Mouse (Mus musculus) layer of hippocampus, adult 9-10 months (tissue): Measurements from ENCODE around the gene Acyp1.
A peak's percentile ranks its signal among the peaks of the same experiment; 100 is the strongest.

Source experiments
- DNase-seq: peaks from one replicate; pipeline ENCODE4 v3.0.0; 2022; ENCODE audit warnings: low spot score

Gene Acyp1

GRCm38 (mm10) chr12:85287809-85288485 lies at the start of gene Acyp1:
TSS of gene Acyp1 (minus strand) at chr12:85288438.
- no peak for DNase-seq

DNA sequence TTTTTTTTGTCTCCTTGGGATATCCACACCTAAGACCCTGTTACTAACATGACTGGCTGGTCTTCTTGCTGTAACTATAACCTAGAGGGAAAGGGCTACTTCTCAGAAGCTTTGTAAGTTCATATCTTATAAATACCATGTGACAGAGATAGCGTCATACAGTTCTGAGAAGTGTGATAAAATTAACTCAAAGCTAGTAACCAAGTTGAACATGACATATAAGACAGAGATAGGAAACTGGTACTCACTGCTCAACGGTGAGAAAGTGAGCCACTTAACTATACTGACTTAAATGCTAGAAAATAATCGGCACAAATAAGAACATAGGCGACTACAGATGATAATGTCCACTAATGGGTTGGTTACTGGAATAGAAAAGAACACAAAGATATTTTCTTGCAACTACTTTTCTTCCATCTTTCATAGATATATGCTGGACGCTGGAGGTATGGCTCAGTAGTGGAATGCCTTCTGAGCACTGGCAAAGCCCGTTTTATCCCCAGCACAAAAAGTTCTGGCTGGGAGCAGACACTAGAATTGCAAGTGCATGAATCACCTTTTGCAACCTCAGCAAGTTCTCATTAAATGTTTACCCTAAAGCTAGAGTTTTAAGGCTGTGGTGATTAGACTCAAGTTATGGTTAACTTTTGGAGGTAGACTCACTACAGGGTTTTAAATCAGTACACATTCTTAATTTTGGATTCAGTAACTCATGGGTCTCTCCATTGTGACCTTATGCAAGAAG lies 49.5 kb upstream of the Acyp1 start:
- no peak for DNase-seq

GRCm38 (mm10) chr12:85330153-85330552 lies 41.9 kb upstream of the Acyp1 start:
- DNase-seq, result no peak

GRCm38 (mm10) chr12:85308651-85309050 lies 20.4 kb upstream of the Acyp1 start:
- no peak for DNase-seq

GRCm38 (mm10) chr12:85305247-85305892 lies 17.1 kb upstream of the Acyp1 start:
- DNase-seq, result peak; percentile 91

DNA sequence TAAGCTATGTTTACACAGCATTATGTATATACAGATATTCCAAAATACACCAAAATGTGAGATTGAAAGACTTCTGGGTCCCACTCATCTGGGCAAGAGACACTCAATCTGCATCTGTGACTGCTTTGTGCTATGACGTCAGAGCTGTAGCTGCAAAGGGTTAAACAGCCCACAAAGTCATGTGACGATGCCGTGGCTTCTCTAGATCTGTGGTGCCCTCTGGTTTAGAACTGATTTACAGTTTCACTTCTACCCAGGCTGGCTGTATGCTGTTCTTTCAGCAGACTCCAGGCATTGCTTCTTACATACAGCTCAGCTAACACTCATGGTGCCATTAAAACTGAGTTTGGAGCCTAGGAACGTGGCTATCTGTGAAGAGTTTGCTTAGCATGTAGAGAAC lies 16.5 kb upstream of the Acyp1 start:
- DNase-seq, result no peak

DNA sequence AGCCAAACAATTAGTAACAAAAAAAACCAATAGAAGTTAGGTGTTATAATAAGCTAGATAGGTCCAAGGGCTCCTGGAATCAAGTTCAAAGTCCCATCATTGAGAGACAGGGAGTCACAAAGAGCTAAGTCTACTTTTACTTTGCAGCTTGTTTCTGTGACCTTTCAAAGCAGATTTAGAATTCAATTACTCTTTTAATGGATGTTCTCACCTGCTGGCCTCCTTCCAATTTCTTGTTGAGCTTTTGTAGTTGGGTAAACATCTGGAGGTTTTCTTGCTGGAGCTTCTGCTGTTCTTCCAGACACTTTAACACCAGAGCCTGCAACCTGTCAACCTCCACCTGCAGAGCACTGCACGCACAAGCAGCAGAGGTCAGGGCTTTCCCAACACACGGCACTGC lies 15.0 kb upstream of the Acyp1 start:
- no peak for DNase-seq

- DNase-seq, result no peak
Observed at GRCm38 (mm10) chr12:85298835-85299180, 10.6 kb upstream of the Acyp1 start.

- no peak for DNase-seq
Observed at GRCm38 (mm10) chr12:85298127-85298834, 10.0 kb upstream of the Acyp1 start.

GRCm38 (mm10) chr12:85297345-85297997 lies 9.2 kb upstream of the Acyp1 start:
- no peak for DNase-seq

DNA sequence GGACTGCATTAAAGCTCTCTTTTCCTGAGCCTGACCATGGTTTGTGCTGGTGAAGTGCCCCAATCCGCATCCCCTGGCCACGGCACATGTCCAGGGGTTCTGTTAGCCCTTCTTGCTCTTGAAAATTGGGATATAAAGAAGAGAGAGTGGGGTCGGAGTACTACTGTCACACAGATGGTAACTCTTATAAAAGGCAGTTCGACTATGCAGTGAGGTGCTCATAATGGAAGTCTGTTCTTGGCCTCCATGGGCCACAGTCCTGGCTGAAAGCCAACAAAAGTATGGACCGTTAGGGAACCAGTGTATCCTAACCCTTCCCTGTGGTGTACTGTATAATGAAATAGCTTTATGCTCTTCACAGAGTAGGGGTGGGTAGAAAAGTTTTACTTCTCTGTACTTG lies 8.7 kb upstream of the Acyp1 start:
- DNase-seq, result no peak

DNA sequence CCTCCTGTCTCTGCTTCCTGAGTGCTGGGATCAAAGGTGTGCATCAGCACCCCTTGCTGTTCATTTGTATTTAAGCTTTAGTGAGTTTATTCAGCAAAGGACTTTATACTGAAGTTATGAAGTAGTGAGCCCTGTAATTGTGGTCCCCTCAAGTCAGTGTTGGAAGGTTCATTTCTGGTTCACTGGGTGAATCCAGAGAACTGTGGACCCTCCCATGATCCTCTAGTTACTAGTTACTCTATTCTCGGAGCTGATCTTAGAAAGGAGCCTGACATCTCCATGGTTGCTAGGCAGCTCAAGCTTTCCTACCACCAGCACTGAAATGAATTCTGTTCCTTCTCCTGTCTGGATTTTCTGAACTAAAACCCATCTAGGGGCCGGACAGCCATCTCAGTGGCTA lies 7.3 kb upstream of the Acyp1 start:
- no peak for DNase-seq

- no peak for DNase-seq
Observed at GRCm38 (mm10) chr12:85292906-85293305, 4.7 kb upstream of the Acyp1 start.

- DNase-seq, result no peak
Observed at GRCm38 (mm10) chr12:85292288-85292687, 4.0 kb upstream of the Acyp1 start.

- DNase-seq, result no peak
Observed at GRCm38 (mm10) chr12:85291541-85291940, 3.3 kb upstream of the Acyp1 start.

DNA sequence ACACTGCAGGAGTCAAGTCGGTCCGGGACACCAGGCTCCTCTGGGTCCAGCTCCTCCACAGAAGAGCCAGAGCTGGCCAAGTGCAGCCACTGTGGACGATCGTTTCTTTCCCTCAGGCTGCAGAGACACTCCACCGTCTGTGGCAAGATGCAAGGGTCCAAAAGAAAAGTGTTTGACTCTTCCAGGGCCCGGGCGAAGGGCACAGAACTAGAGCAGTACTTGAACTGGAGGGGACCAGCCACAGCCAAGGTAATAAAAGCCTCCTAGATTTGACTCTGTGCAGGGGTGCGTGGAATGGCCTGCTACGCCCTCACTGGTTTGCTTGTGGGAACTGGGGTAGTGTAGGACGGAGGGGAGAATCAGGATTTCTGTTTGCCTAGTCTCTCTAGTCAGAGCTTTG lies 2.4 kb upstream of the Acyp1 start:
- no peak for DNase-seq

DNA sequence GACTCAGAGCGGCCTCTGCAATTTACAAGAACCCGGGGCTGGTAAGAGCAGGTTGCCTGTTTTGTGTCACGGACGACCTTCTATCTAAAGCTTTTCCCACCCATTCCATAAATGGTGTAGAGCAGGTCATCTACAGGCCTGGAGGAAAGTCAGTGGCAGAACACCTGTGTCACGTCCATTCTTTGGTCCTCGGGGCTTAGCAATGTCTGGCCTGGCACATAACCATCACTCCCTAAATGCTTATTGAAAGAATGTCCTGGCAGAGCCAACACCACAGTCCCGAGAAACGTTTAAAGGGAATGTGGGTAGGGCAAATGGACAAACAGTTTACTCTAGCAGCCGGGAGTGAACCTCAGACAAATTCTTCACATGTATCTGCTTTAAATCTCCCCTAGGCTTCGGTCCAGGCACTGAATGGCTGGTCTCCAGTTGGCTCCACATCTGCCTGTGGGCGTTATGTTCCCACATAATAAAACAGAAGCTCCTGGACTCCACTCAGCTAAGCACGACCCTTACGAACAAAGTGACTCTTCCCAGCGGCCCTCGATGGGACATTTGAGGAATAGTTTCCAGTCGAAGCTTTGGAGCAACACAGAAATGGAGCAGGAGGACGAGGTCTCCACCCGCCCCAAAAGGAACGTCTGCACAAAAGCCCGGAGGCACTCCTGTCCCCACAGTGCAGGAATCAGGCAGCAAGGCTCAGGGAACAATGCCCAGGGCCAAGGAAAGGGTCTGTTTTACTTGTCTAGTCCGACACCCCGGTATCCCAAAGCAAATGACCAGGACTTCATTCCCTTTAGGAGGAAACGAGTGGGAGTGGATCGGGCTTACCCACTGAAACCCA lies 1.1 kb upstream of the Acyp1 start:
- DNase-seq, result no peak

DNA sequence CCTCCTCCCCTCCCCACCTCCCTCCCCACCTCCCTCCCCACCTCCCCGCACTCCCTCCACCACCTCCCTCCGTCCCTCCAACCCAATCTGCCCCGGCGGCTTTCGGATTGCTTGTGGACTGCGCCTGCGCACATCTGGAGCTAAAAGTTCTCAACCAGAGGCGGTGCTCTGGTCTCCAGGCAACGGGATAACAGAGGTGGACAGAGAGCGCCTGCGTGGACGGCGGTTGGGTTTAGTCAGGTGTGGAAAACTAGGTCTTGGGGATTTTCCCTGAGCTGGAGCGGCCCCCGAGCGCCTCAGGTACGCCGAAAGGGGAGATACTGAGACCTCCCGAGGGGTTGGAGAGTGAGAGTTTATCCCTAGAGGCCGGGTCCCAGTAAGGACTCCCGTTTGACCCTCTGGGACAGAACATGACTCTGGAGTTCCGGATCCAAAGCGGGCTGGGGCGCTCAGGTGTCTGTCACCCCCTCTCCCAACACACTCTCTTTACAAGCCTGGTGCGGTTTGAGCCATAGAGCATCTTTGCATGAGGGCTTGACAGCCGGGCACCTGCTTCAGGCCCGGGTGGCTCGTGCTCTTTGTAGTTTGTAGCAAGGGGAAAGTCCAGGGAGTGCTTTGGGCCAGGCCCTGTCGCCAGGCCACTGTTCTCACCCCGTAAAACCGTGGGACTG lies 383 bp upstream of the Acyp1 start, which contains the start of gene Zc2hc1c:
Gene Zc2hc1c (plus strand): TSS at position 106 of the 671 bp plus-strand sequence.
- DNase-seq, result no peak

DNA sequence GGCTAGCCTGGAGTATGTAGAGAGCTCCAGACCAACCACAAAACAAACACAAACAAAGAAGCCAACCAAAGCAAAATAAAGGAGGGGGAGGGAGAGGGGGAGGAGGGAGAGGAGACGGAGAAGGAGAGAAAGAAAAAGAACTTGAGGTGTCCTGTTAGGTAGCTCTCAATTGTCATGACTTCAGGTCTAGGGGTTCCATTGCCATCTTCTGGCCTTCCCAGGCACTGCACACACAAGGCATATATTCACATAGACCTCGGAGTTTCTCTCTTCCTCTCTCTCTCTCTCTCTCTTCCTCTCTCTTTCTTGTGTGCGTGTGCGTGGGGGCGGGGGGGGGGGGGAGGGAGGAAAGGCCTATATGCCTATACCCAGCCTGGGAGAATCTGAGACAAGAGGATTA lies 1.3 kb downstream of the Acyp1 start:
- no peak for DNase-seq

GRCm38 (mm10) chr12:85284996-85285395 lies 3.2 kb downstream of the Acyp1 start:
- DNase-seq, result no peak

DNA sequence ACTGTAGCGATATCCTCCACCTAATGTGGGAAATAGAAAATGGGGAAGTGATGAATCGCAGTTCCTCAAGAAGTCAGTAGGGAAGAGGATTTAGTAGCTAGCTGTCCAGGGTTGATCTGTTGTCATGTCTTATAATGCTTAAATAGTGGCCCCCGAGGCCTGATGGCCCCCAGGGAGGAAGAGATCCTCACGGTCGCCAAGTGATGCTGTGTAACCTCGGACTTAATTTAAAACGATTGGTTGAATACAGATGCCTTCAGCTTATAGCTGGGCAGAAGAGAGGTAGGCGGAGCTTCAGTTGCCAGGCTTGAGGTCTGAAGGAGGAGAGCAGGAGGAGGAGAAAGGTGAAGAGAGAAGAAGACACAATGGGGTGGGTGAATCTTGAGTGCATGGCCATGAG lies 3.9 kb downstream of the Acyp1 start:
- DNase-seq, result no peak
